Comparison of ENCODE assay signal across 11 mouse cellular contexts in genomic region chr16:24494531-24494930, GRCm38 (mm10).
DNase-seq lines count a peak whose midpoint lies in the region; ATAC-seq and TF ChIP-seq lines count a peak whose summit lies in the region.
"Had no signal": no experiment of that assay in that cellular context is flagged by ENCODE, and none has a peak within 500 bp of the region (broad histone marks: within the 10 kb centered on the region; RNA-seq: fewer than 3 reads in every experiment).

No protein-coding gene starts in this region.

- H3K9me3 ChIP-seq in lung, embryonic 15.5 days: no peaks in the 10 kb centered on the region
- H3K9me3 ChIP-seq: midbrain, embryonic 12.5 days had no signal

- H3K27ac ChIP-seq in lung, embryonic 15.5 days: peak overlapping the region; percentile 70
- H3K27ac ChIP-seq in layer of hippocampus, adult 2 months: no peak overlapping the region
- H3K27ac ChIP-seq: midbrain, embryonic 12.5 days had no signal

- no peak overlapping the region for H3K4me2 ChIP-seq in lung, embryonic 15.5 days
- H3K4me2 ChIP-seq: midbrain, embryonic 12.5 days had no signal

- H3K79me2 ChIP-seq in C2C12 (ENCODE audit: control insufficient read depth, insufficient read depth): peaks cover 56% of the 10 kb centered on the region

- no peak overlapping the region for H3K9ac ChIP-seq in lung, embryonic 15.5 days
- H3K9ac ChIP-seq: midbrain, embryonic 12.5 days had no signal

- no peak overlapping the region for H3ac ChIP-seq in C2C12 (ENCODE audit: control insufficient read depth, insufficient read length, low read depth)

- peaks cover 29% of the 10 kb centered on the region for H3K79me3 ChIP-seq in C2C12 (ENCODE audit: low read depth)

- no peak overlapping the region for H3K4me3 ChIP-seq in C2C12 (ENCODE audit: insufficient read depth, poor library complexity, severe bottlenecking)
- no peak overlapping the region for H3K4me3 ChIP-seq in lung, embryonic 15.5 days
- no peak overlapping the region for H3K4me3 ChIP-seq in layer of hippocampus, adult 2 months
- H3K4me3 ChIP-seq: midbrain, embryonic 12.5 days had no signal

- 30% methylated on average over 6 of the region's 6 CpGs for WGBS in lung, embryonic 15.5 days

- DNase-seq in 3134 (ENCODE audit: extremely low read depth, insufficient read length, low spot score): peak; percentile 65
- peak; percentile 71 for DNase-seq in fibroblast of lung, adult 2 months (ENCODE audit: low read depth)
- no peak for DNase-seq in adrenal gland, postnatal 36 days
- no peak for DNase-seq in spleen, postnatal 36 days (ENCODE audit: low spot score in 2 of 2)
- no peak for DNase-seq in layer of hippocampus, adult 2 months (ENCODE audit: low spot score in 2 of 2)
- DNase-seq: left cerebral cortex, postnatal 4 days; thymus, postnatal 4 days had no signal

- no peak for TF ChIP-seq CTCF in C2C12 (IDR thresholded peaks at IDR 0.05; ENCODE audit: control insufficient read depth, insufficient read depth, insufficient read length)
- TF ChIP-seq CTCF in layer of hippocampus, adult 2 months (conservative IDR thresholded peaks at IDR 0.05): no peak

- no peaks in the 10 kb centered on the region for H3K27me3 ChIP-seq in C2C12 (ENCODE audit: control insufficient read depth, insufficient read depth, insufficient read length)
- no peaks in the 10 kb centered on the region for H3K27me3 ChIP-seq in lung, embryonic 15.5 days
- H3K27me3 ChIP-seq: midbrain, embryonic 12.5 days had no signal

- no peak; the same call in 1 of the 2 replicates for ATAC-seq in lung, embryonic 15.5 days (ENCODE audit: borderline replicate concordance, extremely low read depth, low FRiP score, low TSS enrichment)
- ATAC-seq: forebrain, embryonic 16.5 days had no signal

- H3K36me3 ChIP-seq in C2C12 (ENCODE audit: control insufficient read depth, insufficient read depth): peaks cover 5% of the 10 kb centered on the region
- H3K36me3 ChIP-seq in lung, embryonic 15.5 days: no peaks in the 10 kb centered on the region
- H3K36me3 ChIP-seq: midbrain, embryonic 12.5 days had no signal

- peaks cover 57% of the 10 kb centered on the region for H3K4me1 ChIP-seq in lung, embryonic 15.5 days

TF ChIP-seq in C2C12, 6 proteins besides CTCF, POLR2A, EP300 and RAD21:
- peak; percentile 10 for TF ChIP-seq USF1 (IDR thresholded peaks at IDR 0.05; ENCODE audit: low read depth)
- TF ChIP-seq MYOD1 (IDR thresholded peaks at IDR 0.05; ENCODE audit: control insufficient read depth, insufficient read length, low read depth): no peak
- TF ChIP-seq MYOG (IDR thresholded peaks at IDR 0.05; ENCODE audit: control insufficient read depth, extremely low read depth, insufficient read length): no peak
- TF ChIP-seq CEBPB (IDR thresholded peaks at IDR 0.05; ENCODE audit: low read depth): no peak
- TF ChIP-seq MAX (IDR thresholded peaks at IDR 0.05): peak; percentile 21

Comparison
In these comparisons a context has a peak if more than half of its experiments do, and no peak if none do; other contexts are left out.
1. DNase-seq: peak in 3134 (single experiment) and fibroblast of lung, adult 2 months (single experiment); none in adrenal gland, postnatal 36 days (0 of 2), spleen, postnatal 36 days (0 of 2) and layer of hippocampus, adult 2 months (0 of 2).